Mouse (Mus musculus) brain, embryonic 14.5 days (tissue): ENCODE data around the gene Hdac11.

Experiments
- CTCF ChIP-seq: fragments of 200-500 bp; IDR thresholded peaks from 2 replicates; pipeline ENCODE4 v1.5.1; 2012; ENCODE audit warnings: inconsistent platforms, mild to moderate bottlenecking, moderate library complexity, borderline replicate concordance; ENCODE audit not compliant: insufficient read depth, insufficient read length; ENCODE audit errors: extremely low read depth
- POLR2A ChIP-seq: fragments of 200-500 bp; IDR thresholded peaks from 2 replicates; pipeline ENCODE4 v1.6.1; 2012; ENCODE audit warnings: mild to moderate bottlenecking, inconsistent platforms, borderline replicate concordance; ENCODE audit not compliant: poor library complexity, insufficient read depth, insufficient read length, severe bottlenecking; ENCODE audit errors: extremely low read depth

DNA sequence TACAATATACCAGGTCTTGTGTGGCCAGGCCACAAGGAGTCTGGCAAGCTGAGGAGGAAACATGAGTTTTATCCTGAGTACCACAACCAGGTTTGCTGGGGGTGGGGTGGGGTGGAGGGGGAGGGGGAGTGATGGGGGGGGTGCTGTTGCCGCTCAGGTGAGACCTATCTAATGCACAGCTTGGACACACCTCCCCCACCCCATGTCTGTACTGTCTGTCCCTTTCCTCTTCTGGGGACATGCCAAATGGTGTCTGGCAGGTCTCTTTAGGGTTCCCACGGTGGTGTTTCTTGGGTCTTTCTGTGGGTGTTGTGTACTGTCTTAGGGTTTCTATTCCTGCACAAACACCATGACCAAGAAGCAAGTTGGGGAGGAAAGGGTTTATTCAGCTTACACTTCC is 4.5 kb downstream of the Hdac11 start:
- no peak for TF ChIP-seq POLR2A
- no peak for TF ChIP-seq CTCF
